Mouse (Mus musculus) adrenal gland, adult 18-20 months (tissue): ENCODE results near the gene Ppp1r13b. TPM values are rescaled to one million over a fixed set of nuclear protein-coding genes. Genes with fewer than 3 reads are reported as not detected.

Experiments
- DNase-seq, 2 experiments: peaks; one replicate each; pipeline ENCODE4 v3.0.0; 2021 to 2022; ENCODE audit warnings: low spot score in 2 of 2
- total RNA-seq, 2 experiments: library from RNA; stranded (reverse); gene quantifications; 1 replicate in 1 of 2; 2 replicates in 1 of 2; pipeline ENCODE4 v1.2.3; 2021

The Ppp1r13b gene
- total RNA-seq, 2 experiments from 2014 or later = 16.2 to 19.4 TPM

DNA sequence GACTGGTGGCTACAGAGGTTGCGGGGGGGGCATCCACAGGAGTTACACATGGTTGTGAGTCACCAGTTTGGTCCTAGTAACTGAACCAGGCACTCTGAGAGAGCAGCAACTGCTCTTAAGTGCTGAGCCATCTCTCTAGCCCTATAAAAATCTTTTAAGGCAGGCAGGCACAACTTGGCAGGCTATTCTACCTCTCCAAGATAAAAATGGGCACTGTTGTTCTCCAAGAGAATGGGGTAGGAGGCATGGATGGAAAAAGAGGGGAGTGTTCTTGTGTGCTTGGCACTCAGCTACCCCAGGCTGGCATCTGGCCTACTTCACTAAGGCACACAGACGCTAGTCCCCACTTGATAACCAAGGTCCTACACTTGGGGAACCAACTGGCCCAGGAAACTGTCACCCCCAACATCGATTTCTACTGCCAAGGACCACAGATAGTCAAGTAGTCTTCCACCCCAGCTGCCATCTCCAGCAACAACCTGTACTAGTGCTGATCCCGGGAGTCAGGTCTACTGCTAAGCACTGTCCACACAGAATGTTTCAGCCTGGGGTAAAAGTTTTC is 19.5 kb downstream of the Ppp1r13b start:
- DNase-seq = no peak

DNA sequence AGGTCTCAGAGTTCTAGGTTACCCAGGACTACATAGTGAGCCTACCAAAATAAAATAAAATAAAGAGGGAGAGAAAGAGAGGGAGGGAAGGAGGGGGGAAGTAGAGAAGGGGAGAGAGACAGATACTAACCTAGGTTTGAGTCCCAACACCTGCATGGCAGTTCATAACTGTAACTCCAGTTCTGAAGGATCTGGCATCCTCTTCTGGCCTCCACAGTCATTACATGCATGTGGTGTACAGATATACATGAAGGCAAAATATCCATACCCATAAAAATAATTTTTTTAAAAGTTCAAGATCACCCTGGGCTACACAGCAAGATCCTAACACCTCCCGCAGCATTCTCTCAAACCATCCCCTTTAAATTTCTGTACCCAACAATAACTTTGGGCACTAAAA is 20.9 kb downstream of the Ppp1r13b start:
- no peak for DNase-seq

DNA sequence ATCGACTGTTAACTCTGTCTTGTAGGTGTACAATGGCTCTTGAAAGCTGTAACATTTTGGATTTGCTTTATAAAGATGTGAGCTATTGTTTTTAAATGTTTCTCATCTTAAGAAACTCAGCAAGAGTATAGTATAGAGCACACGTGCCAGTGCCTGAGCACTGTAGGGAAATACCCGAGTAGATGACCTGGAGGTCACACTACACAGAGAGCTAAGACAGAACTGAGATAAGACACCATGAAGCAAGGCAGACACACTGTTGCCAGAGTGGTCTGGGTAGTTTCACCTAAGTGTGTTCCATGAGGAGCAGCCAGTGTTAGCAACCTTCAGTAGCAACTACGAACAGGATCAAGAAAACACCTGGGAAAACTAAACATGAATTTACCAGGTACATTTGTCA is 25.1 kb downstream of the Ppp1r13b start:
- DNase-seq = no peak

DNA sequence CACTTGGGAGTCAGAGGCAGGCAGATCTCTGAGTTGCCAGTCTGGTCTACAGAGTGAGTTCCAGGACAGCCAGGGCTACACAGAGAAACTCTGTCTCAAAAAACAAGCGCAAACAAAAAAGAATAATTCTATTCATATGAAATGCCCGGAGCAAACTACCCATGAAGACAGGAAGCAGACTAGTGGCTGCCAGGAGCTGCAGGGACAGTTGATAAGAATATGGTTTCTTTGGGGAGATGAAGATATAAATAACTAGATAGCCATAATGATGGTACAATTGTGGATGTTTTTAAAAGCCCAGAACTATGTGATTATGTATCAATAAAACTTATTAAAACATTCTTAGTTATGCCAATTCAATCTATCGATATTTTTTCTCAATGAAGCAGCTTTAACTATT is 25.9 kb downstream of the Ppp1r13b start:
- no peak for DNase-seq

DNA sequence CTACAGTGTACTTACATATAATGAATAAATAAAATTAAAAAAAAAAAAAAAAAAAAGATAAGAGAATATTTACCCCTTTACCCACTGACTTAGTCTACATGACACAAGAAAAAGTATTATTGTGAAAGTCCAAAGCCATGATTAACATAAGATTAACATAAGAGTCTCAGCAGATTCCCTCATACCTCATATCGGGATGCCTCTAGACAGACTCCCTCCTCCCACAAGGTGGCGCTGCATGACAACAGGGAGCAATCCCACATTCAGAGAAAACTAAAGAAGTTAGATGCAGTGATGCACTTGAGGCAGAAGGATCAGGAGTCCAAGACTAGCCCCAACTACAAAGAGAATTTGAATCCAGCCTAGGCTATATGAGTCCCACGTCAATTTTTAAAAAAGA is 29.7 kb downstream of the Ppp1r13b start:
- DNase-seq = peak; percentile 84 to 89

DNA sequence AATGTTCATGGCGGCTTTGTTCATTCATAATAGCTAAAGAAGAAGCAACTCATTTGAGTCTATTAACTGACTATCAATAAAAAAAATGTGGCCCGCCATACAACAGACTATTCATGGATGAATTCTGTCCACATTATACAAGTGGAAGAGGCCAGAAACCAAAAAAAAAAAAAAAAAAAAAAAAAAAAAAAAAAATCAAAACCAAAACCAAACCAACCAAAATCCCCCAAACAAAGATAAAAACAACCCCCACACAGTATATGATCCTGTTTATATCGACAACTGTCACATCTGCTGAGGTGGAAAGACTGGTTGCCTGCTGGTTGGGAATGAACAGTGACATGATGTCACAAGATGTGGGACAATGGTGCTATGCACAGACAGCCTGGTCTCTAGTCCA is 32.4 kb downstream of the Ppp1r13b start:
- DNase-seq = no peak

DNA sequence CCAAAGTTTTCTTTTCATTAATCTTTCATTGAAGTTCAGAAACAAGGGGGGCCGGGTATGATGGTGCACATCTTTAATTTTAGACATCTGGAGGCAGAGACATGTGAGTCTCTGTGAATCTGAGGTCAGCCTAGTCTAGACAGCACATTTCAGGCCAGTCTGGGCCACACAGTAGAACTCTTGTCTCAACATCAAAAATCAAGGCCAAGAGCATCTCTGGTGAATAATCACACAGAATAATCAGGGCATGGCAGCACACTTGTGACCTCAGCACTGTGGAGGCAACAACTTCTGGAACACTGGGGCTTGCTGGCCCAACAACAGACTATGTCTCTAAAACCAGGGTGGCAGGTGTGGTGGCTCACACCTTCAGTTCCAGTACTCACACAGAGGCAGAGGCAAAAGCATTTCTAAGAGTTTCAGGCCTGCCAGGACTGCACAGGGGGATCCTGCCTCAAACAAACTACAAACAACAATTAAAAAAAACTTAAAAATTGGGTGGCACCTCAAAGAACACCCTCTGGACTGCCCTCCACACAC is 33.2 kb downstream of the Ppp1r13b start:
- no peak for DNase-seq

DNA sequence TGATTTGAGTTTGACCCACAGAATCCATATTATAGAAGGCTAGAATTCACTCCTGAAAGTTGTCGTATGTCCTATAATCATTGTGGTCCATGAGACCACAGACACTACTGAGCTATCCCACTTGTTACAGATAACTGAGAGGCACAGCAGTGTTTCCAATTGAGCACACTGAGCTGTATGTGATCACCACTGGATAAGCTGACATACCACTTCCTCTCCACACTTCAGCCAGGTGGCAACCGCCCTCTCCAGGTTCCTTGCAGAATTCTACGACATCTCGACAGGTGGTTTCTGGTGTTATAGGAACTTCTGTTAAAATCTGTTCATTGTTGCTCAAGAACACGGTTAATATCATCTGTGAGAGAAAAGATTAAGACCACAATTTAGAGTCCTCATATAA is 35.8 kb downstream of the Ppp1r13b start:
- DNase-seq = no peak

DNA sequence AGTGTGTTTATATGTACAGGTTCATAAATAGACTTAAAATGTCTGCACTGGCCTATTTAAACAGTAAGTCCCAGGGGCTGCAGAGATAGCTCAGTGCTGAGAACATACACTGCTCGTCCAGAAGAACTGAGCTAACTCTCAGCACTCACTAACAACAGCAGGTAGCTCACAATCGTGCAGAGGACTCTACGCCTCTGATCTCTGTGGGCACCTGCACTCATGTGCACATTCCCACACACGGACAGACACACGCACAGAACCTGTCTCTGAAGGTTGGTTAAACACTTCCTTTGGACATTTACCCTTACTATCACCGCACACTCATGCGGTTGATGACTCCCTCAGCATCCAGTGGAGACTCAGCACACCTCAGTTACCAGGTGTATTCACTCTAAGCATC is 37.1 kb downstream of the Ppp1r13b start:
- no peak for DNase-seq

DNA sequence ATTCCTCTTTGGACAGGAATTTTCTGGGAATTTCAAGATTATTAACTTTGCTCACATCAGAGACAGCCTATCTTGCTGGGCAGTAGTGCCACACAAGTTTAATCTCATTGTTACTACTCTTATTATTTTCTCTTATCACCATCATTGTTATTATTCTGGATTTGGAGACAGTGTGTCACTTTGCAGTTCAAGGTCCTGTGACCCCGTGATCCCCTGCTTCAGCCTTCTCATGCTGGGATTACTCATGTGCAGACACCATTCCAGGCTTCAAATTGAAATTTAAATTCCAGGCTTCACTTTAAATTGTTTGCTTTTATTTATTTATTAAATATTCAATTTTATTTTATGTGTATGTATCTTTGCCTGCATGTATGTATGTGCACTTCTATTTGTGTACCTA is 38.1 kb downstream of the Ppp1r13b start:
- DNase-seq = no peak

DNA sequence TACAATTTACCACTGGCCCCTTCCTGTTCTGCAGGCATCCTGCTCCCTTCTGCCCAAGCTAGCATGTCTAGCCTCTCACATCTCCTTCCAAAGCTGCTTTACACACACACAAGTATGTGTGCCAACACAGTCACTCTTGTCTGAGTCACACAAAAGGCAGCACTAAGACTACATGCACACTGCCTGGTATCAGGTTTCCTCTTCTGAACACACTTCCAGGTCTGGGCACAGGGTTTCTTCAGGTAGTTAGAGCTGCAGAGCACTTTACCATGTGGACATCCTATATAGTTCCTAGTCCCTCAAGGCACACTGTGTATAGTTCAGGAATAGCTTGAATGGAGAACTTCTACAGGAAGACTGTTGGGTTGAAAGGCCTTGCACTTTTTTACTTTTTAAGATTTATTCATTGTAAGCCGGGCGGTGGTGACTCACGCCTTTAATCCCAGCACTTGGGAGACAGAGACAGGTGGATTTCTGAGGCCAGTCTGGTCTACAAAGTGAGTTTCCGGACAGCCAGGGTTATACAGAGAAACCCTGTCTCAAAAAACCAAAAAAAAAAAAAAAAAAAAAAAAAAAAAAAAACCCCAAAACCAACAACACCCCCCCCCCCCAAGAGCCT is 43.6 kb downstream of the Ppp1r13b start:
- DNase-seq = peak in 1 of 2 experiments; percentile 38

DNA sequence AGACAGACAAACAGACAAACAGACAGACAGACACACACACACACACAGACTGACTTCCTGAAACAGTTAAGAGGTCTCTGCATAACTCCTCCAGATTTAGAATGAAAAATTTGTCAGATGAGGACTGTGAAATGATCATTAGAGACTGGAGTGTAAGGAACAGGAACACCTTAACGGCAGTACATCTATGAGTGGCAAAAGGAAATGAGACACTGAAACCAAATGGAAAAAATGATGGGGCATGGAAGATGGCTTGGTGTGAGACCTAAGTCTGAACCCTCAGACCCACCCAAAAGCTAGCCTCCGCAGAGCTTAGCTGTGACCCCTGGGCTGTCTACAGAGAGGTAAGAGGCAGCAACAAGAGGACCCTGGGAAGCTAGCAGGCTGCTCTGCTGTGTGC is 52.5 kb downstream of the Ppp1r13b start:
- no peak for DNase-seq

DNA sequence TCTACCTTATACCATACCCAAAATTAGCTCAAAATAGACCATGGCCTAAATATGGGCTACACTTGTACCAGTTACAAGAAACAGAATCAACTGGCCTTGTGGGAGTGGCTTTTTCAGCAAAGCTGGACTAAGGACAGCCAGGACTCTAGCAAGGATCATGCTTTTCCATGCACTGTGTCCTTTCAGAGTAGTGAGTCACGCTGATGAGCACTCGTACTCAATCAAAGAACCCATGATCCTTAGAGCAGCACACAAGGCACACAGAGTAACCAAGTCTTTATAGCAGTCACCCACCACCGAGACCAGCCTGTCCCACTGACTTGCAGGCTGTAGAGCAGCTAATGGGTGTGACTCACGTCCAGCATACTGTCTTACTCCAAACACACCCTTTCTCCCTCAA is 54.4 kb downstream of the Ppp1r13b start:
- no peak for DNase-seq

DNA sequence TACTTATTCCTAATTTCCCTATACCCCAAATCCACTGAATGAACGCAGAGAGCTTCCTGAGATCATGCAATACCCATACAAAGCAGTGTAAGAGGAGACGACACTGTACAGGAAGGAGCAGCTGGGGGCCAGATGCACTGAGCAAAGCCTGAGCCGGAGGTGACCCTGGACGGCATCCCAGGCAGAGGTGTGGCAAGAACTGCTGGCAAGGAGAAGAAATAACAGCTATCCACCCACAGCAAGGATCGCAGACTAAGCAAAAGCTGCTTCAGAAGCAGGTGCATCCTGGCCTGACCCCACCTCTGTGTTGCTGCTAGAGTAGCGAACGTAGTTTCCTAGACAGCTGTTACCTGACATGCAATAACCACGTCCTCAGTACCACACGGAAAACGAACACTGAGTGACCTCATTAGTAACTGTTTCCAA is 54.9 kb downstream of the Ppp1r13b start:
- peak in 1 of 2 experiments; percentile 51 for DNase-seq

DNA sequence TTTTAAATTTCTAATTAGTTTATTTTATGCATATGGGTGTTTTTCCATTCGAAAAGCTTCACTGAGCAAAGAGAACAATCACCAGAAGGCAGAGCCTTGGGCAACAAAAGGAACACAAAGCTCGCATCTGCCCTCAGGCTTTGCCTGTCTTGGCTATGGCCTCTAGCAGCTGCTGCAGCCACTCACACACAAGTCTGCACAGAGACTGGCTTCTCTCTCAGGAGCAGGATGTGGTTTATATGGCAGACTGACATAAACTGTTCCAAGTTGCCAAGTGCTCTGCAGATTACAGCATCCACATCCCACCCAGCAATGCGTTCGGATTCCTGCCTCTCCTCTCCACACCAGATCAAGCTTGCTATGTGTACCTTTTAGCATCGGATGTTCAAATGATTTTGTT is 56.2 kb downstream of the Ppp1r13b start:
- no peak for DNase-seq

DNA sequence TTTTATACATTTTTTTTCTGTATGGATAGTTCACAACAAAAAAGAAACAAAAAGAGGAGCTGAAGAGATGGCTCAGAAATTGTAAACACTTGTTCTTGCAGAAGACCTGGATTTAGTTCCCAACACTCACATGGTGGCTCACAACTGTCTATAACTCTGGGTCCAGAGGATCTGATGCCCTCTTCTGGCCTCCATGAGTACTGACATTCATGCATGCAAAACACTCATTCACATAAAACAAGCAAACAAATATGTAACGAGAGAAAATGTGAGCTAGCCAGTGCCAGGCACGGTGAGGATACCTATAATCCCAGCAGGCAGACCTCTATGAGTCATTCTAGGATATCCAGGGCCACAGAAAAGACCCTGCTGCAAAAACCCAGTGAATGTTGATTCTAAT is 56.7 kb downstream of the Ppp1r13b start:
- no peak for DNase-seq

DNA sequence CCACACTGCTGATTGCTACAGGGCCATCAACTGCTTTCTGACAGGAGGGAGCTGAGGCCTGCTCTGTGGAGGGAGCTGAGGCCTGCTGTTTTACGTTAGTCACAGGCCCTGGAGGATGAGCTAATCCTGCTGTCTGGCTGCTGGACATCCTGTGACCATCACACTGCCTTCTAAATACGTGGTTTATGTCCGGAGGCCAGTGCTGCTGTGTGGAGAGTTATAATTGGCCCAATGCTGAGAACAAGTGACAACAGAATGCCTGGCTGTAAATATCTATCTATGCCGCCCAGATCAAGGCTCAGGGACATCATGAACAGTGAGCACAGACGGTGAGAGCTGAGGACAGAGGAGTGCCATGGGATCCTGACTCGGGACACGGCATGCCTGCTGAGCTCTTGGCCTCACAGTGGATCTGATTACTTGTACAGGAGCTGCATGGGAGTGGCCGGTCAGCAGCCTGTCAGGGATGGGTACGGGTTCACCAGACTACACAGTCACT is 59.6 kb downstream of the Ppp1r13b start:
- DNase-seq = no peak

DNA sequence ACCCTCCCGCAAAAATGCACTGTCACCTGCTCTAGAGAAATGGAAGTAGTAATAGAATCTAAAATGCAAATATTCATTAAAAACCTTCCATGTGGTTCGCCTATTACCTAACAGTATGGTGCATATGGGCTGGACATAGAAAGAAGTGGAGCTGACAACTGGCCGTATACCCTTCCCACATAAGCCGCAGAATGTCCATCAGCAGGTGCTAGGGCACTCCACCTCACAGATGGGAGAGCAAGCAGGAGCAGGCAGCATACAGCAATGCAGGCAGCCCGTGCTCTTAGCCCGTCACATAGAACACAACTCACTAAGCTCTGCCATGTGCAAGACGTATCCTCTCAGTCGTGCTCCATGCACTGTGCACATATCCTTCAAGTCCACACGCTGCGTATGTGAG is 61.1 kb downstream of the Ppp1r13b start:
- DNase-seq = no peak

DNA sequence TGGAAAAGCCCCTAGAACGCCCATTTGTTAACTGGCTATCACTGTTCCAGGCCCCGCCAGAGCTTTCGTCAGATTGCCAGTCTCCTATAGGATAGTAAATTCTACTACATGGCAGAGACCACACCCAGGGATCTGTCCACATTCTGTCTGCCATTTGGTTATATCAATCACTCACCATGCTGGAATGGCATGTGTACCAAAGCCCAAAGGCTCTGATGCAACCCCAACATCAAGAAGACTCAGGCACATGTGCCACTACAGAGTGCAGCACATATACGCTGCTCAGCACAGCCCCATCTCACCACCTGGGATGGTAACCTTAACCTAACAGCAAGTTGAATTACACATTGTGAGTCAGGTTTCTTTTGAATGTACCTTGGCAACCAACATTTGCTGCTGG is 62.0 kb downstream of the Ppp1r13b start:
- no peak for DNase-seq

DNA sequence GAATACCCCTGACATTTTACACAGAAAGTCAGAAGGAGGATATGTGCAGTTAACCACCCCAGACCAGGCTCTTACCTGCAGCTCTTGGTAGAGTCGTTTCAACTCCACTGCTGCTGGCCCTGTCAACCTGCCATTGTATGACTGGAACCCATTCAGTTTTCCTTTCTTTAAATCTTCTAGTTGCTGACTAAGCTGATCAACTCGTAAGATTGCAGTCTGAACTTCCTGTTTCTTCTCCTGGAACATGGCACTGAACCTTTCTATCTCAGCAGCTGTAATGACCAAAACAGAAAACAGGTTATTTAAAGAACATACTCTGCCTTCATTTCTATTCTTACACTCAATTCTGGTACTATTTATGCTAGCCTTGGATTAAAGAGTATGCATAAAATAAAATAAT is 64.4 kb downstream of the Ppp1r13b start:
- no peak for DNase-seq

DNA sequence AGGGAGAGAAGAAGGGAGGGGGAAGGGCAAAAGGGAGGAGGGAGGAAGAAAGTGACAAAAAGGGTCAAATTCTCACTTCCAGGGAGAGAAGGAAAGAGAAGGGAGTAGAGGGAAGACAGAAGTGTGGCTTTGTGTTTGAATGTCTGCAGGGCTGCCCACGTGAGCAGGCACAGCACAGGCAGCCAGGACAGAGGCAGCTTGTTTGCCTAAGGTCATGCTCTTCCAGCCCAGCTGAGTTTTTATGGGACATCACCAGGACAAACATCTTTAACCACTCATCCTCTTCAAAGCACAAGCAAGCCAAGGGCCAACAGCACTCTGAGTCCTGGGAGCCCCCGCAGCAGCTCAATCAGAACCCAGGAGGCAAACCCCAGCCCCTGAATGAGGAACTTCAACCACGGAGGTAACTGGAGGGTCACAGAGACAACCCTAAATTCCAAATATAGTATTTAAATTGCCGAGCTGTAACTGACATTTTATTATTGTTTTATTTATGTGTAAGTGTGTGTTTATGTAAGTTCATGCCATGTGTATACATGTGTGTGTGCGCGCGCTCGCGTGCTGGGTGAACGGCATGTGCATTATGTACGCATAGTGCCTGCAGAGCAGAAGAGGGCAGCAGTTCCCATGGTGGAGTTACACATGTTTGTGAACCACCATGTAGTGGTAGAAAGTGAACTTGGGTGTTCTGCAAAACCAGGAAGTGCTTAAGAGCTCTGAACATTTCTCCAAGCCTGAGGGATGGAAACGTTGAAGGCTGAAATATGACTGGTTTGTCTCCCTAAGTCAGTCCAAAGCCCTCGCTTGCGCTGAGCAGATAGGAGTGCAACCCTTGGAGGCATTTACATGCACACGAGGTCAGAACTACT is 65.1 kb downstream of the Ppp1r13b start:
- DNase-seq = no peak

DNA sequence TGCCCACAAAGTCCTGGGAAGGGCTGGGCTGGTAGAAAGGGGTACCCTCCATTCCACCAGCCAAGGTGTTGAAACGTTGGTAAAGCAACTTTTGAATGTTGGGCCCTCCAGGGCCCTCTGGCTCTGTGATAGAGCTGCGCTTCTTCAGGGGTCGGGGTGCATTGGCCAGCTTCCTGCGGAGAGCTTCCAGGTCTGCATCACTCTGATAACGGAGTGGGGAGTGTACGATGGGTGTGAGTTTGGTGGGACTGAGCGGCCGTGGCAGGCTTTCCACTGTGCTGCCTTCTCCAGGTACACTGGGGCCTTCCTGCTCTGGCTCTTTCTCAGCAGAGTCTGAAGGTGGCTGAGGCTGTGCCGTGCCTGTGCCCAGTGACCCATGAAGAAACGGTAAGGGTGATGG is 74.5 kb downstream of the Ppp1r13b start:
- DNase-seq = no peak
